Mouse (Mus musculus) 3134 (cell line): ENCODE measurements around the gene Hexb.
A peak's percentile ranks its signal among the peaks of the same experiment; 100 is the strongest.

Experiments
- DNase-seq: peaks from one replicate; pipeline ENCODE4 v3.0.0-alpha.2; 2011; ENCODE audit warnings: low spot score; ENCODE audit not compliant: insufficient read length; ENCODE audit errors: extremely low read depth

The Hexb gene

DNA sequence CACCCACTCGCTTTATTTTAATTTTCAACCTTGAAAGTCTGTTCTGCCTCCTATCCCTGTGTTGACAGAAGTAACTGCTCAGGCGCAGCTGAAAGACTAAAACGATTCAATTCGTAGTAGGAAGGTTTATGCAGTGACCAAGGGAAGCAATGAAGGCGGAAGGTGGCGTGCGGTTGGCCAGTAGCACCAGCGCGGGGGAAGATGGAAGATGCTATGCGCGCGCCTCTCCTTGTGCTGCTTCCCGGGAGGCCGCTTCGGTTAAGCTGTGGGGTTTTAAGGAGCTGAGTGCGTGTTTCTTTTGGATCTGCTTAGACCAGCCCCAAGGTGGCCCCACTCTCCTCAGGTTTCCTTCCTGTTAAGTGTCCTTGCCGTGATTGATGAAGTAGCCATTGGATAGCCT is 27.0 kb upstream of the Hexb start:
- no peak for DNase-seq

DNA sequence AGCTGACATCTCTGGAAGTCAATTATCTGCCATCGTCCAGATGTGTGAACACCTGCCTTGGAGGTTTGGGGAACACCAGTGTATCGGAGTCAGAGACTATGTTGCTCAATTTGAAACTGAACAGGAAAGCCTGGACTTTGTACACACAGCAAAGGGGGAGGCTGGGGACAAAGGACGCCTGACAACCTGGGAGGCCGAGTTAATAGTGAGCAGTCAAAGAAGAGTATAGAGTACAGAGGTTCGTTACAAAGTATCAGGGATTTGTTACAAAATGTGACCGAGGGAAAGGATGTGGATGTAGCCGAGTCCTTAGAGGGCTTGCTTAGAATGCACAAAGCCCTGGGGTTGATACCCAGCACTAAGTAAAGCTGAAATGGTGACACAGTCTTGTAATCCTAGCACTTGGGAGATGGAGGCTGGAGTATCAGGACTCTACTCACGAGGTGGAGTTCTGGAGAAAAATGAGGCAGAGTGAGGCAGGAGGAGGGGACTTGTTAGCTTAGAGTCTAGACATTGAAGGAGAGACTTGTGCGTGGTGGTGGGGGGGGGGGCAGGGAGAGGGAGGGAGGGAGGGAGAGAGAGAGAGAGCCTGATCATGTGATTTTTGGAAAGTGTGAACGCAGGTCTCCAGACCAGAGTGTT is 26.3 kb upstream of the Hexb start:
- no peak for DNase-seq

DNA sequence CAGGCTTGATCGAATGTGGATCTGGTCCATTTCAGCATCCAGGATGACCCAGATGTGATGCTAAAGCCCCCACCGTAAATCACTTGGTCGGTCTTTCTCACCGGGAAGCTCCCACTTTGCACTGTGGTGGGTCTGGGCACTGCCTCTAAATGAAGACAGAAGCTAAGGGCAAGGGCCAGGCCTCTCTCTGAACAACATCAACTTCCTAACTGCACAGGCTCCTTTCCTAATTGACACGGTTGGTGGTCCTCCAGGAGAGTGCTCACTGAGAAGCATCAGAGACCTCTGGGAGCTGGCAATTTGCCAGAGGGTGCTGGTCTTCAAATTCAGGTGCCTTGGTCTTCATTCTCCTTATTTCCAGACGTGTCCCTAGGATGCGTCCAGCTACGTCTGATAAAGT is 25.7 kb upstream of the Hexb start:
- DNase-seq = no peak

DNA sequence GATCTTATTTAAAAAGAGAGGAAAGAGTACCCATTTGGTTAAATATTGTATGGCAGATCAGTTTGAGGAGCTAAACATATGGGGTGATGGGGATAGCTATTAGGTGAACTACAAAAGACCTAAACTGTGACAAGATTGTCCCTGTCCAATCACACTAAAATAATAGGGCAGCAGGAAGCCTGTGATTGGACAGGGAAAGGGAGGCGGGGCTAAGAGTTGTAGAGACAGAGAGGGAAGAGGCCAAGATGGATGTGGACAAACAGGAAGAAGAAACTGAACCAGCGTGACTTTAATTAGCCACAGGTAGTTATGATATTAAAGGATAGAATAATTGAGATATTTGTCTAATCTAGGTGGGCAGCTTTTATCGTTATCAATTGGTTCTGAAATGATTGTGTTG is 21.9 kb upstream of the Hexb start:
- no peak for DNase-seq

DNA sequence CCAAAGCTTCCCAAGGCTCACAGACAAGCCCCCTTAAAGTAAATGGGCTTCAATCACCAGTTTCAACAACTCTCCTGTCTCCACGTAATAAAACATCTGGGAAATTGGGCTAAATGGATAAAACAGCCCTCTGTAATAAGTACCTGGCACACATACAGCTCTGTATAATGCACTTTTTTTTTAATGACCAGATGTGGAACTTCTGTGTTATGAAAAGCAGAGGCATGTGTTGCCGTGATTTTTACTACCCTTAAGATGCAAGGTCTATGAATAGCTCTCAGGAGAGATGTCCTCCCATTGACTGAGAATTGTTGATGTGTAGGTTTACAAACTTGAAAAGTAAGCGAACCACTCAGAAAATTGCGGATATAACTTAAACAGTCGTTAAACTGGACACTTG is 18.0 kb upstream of the Hexb start:
- no peak for DNase-seq

DNA sequence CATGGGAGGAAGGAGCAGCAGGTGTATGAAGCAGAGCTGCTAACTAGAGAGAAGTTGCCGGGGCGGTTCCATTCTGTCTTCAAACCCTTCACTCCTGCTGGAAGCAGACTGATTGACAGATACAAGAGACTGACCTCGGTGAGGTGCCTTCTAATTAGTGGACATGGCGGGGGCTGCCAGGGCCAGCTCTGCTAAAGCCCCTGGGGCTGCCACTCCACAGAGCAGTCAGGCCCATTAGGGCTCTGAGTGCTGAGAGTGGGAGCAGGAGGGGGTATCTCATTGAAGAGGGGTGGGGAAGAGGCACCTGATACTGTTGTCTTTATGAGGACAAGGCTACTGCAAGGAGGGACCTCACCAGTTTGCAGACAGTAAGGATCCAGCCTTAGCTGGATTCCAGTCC is 17.4 kb upstream of the Hexb start:
- DNase-seq = no peak

DNA sequence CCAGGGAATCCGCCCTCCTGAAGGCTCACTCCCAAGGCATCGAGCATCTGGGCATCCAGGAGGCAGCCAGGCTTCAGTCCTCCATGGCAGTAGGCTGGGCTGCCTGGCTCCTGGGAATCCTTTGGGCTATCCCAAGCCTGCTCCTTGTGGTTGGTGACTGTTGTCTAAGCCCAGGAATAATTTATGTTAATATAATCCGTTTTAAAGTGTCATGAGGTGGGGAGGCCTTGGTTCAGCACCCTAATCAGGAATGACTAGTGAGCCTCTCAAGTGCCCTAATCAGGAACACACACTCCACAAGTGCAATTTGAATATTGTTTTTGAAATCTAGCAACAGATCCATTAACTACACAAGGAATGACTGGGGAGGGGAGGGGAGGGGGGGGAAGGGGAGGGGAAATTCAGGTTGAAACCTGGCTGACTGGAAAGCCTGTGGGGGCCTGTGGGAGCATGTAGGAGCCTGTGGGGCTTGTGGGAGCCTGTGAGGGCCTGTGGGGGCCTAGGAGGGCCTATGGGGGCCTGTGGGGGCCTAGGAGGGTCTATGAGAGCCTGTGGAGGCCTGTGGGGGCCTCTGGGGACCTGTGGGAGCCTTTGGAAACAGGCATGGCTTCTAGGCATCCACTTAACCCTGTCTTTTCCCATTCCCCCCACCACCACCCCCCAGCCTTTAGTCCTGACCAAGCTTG is 16.6 kb upstream of the Hexb start:
- no peak for DNase-seq

DNA sequence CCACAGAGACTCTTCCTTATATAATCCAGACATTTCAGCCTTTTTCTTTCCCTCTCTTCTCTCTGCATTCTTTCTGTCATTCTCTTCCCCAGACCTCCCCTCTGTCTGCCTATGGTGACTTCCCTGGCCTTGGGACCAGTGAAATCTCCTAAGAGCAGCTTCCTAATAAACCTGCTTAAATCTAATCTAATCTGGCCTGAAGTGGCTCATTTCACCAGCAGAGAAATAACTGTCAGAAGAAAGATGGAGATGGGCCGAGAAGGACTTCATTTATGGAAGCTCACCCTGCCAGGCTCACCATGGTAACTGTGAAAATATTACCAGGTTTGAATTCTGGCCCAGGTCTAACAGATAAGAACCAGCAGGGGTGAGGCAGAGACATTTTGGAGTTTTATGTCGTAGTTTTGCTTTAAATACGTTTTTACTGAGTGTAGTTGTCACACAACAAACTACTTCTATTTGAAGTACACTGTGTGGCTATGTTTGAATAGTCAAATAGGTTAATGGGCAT is 10.4 kb upstream of the Hexb start:
- DNase-seq = no peak

DNA sequence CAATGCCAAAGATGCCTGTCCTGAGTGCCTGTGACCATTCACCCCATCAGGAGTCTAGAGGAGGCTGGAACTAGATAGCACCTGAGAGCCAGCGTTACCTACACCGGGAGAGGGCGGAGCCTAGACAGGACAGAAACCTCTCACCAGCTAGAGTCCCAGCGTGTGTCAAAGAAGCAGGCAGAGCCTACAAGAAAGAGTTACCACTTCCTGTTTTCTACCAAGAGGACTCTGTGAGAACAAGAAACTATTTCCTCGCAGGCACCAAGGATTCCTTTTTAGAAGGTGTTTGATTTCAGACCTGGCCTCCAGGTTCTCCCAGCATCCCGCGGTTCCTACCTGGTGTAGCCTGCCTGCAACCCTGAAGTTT is 9.9 kb upstream of the Hexb start:
- no peak for DNase-seq

DNA sequence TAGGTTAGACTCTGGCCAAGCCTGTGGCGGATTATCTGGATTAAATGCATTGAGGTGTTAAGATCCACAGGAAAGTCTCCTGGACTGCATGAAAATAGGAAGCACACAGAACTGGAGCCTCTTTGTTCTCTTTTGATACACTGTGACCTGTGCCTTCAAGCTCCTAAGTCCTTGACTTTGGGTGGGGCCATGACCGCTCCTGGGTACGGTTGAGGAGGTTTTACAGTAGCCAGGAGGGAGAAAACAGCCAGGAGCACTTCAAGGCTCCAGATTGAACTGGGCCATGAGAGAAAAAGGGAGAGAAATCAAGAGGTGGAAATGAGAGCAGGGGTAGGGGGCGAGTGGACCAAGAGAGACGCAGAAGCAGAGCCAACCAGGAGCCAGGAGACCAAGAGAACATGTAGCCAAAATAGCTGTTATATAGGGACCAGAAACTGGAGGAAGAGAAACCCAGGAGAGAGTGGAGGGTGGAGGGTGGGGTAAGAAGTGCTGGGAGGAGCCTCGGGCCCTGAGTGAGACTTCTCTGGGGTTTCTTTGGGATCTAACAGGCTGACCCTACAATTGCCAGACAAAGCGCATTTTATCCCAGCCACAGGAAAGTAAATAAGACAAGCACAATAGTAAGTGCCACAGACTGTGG is 9.4 kb upstream of the Hexb start:
- DNase-seq = no peak

DNA sequence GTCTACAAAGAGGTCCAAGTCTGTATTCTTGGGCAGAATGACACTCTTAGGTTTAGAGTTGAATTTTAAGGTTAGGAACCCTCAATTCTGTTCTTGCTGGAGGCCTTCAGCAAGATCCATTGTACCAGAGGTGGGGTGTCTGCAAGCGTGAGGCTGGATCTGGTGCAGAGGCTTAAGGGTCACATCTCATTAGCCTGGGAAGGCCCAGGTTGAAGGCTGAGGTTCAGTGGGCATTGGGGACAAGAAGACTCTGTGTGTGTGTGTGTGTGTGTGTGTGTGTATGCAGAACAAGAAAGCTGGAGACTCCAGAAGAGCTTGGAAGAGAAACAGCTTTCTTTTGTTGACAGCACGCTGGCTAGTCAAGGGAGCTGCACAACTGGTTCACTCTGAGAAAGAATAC is 7.9 kb upstream of the Hexb start:
- no peak for DNase-seq

DNA sequence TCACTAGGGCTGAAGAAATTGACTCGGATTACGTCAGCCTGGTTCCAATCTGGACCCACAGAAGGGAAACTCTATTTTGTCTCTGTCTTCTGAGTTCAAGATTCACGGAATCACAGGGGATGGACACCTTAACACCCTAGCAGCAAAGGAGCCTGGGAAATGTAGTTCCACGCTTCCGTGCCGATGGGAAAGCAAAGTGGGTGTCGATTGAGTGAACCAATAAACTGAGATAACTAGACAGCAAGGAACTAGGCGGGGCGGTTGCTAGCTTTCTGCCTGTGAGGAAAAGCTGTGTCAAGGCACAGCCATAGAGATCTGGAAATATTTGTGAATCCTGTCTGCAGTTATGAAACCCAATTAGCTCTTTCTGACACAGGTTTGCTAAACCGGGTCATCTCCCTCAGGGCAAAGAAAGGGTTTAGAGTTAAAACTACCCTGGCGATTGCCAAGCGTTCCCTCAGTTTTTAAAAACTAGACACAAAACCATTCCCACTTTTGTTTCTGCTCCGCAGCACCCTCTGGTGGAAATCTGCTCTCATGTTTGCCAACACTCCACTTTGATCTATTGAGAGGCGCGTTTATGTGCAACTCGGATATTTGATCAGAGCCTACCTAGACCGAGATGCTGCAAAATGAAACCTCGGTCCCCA is 7.0 kb upstream of the Hexb start:
- DNase-seq = peak; percentile 63

DNA sequence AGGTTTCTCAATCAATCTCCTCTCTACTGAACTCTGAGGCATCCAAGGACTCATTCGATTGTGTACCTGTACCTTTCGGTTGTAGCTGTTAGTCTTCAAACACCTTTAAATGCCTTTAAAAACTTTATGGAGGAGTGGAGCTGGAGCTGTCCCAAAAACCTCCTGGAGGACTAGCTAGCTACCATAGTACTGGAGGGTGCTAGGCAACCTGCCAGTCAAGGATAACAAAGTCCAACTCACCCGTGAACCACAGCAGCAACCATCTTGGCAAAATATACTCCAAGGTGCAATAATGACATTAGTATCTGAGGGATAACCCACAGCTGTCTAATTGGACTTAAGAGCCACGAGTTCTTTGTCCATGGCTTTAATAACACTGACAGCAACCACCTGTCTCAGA is 3.7 kb upstream of the Hexb start:
- no peak for DNase-seq

DNA sequence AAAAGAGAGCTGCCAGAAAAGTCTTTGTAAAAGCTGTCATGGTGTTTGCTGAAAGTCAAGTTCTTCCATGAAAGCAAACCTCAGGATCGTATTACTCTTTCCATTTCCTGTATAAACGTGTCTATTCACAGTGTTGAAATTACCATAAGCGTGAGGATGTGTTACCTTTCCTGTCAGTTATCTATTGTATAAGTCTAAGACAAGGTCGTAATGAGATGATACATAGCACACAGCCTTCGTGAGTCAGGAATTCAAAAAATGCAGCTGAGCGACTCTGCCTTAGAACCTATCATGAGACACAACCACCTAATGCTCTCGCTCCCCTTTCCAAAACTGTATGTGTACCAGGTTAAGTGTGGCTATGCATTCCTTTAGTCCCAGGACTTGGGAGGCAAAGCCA is 2.9 kb upstream of the Hexb start:
- no peak for DNase-seq

DNA sequence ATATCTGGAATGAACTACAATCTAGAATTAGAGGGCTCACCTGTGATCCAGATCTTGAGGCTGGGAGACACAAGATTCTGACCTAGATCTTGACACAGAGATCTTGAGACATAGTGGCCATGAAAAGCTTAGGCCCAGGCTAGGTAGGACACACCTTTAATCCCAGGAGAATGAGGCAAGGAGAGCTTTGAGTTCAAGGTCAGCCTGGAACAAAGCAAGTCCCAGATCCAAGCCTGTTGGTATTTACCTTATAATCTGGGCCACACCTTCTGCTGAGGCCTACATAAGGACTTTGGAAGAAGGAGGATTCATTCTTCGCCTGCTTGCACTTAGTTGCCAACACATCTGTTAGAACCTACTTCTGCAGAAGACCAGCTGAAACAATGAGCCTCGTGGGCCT is 966 bp upstream of the Hexb start:
- DNase-seq = no peak

DNA sequence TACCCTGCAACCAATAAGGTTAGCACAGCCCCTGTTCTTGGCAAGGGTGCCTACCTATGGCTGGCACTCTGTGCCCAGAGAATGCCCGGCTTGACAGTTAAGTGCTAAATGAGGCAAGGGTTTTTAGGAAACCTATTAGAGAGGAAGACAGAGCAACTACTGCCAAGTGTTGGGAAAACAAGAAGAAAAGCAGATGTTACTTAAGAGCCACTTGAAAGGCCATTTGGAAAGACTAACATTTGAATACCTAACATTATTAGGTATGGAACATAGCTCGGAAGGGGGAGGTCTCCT is 1.3 kb downstream of the Hexb start:
- DNase-seq = no peak

DNA sequence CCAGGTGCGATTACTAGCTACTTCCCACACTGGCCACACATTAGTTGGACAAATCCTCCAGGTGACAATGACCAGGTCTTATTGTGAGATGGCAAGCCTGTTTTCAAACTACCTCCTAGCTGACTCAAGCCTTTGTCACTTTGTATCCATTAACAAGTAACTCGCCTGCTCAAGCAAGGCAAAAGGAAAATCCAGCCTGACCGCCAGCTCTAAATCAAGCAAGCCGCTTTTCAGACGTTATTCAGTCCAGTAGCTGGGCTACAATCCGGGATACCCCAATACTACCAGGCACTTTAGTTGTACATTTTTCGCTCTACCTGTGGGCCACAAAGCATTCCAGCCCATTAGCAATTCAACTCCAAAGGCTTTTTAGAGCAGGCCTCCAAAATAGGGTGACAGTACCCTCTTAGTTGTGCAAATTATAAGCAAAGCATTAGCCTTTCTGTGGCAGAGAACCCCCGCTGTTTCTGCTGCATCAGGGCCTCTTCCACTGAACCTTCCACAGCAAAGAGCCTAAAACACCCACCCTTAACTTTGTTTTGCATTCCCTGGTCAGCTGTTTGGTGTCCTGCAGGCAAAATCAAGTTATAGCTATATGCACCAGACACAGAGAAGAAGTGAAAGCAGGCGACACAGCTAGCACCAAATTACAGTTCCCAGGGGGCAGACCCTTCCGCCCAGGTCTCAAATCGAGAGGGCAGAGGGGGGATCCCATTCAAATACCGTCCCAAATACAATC is 1.8 kb downstream of the Hexb start:
- no peak for DNase-seq

DNA sequence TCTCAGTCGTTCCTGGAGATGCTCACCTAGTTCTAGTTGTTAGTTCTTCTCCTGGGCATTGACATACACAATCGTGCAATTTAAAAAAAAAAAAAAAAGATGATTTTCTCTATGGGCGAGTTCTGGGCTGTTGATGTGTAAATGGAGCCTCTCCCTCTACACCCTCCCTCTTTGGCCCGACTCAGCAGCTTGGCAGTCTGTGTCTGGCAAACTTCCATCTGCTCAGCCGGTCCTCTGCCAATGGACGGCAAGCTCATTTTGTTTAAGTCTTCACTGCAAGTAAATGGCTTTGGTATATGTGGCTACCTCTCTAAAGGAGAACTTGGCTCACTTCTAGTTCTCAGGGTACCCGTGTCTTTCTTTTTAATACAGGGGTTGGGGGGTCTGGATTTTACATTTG is 4.7 kb downstream of the Hexb start:
- DNase-seq = no peak

DNA sequence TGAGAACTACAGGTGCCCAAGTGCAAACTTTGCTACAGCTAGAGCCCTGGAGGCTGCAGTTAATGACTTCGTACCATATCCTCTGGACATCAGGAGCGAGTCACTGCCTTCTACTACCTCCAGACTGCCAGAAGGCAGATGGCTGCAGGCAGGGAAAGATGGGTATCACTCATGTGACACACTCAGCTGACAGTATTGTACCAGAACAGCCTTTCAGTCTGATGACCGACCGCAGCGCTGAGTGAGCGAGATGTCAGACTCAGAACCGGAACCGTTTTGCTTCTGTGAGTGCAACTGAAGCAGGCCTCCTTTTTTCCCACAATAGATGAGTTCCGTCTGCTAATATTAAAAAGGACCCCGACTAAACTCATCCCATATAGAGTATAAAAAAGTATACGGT is 5.5 kb downstream of the Hexb start:
- no peak for DNase-seq

DNA sequence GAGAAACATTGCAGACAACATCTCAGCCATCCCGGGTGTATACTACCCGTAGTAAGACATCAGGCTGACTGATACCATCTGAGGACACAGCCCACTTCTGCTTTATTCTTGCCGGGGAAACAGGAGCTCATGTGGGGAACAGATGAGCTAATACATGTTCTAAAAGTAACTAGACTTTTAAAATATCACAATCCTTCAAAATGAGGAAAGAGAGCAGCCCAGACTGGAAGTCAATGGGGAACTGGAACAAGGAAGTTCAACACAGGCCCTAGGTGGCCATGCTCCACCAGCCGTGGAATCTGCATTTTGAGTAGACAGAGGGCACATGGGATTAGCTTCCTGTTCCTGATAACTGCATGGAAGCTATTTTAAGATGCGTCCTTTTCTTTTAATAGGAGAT is 10.5 kb downstream of the Hexb start:
- no peak for DNase-seq

DNA sequence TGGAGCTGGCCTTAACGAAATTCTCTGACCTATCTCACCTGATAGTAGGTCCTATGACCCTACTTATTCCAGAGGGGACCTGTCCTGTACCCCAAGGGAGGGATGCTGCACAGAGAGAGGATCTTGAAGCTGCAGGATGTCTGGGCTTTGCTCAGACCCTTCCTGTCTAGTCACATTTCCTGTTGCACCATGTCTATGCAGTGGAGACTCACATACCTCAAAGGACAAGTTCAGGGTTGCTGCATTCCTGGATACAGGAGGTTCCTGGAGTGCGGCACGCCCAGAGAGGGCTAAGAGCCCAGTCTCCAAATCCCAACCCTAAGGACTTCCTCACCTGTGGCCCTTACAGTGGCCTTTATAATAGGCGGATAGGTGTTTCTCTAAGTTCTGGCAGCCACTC is 11.8 kb downstream of the Hexb start:
- no peak for DNase-seq
